Mouse (Mus musculus) midbrain, postnatal 0 days (tissue): Measurements from ENCODE around the gene Pax8. TPM values are rescaled to one million over a fixed set of nuclear protein-coding genes. Genes with fewer than 3 reads are reported as not detected.

Experiments
- ATAC-seq: fragments of 200-750 bp; cut with Nextera tagmentation; 2 replicates; pipeline ENCODE4 v1.8.0; 2017; ENCODE audit warnings: moderate number of reproducible peaks, mild to moderate bottlenecking, moderate TSS enrichment, moderate library complexity; ENCODE audit not compliant: low FRiP score
- DNase-seq: peaks from one replicate; pipeline ENCODE4 v3.0.0-alpha.2; 2015; ENCODE audit warnings: low spot score
- H3K27ac ChIP-seq: fragments of 300-500 bp; sonication (generic); 2 replicates; pipeline ENCODE4 v1.5.1; 2014; ENCODE audit warnings: low read depth, mild to moderate bottlenecking, low read length, mixed read lengths
- H3K27me3 ChIP-seq: fragments of 300-500 bp; sonication (generic); 2 replicates; pipeline ENCODE4 v1.6.1; 2014; ENCODE audit warnings: low read length, control low read depth, mixed read lengths; ENCODE audit not compliant: insufficient read depth
- H3K36me3 ChIP-seq: fragments of 300-500 bp; sonication (generic); 2 replicates; pipeline ENCODE4 v1.6.1; 2014; ENCODE audit warnings: low read length, control low read depth, mixed read lengths; ENCODE audit not compliant: insufficient read depth
- H3K4me1 ChIP-seq: fragments of 300-500 bp; sonication (generic); 2 replicates; pipeline ENCODE4 v1.6.1; 2014; ENCODE audit warnings: mild to moderate bottlenecking, control low read depth, antibody characterized with exemption, low read length, mixed read lengths; ENCODE audit not compliant: insufficient read depth
- H3K4me2 ChIP-seq: fragments of 300-500 bp; sonication (generic); 2 replicates; pipeline ENCODE4 v1.6.1; 2014; ENCODE audit warnings: low read depth, mild to moderate bottlenecking, low read length, mixed read lengths; ENCODE audit not compliant: poor library complexity, severe bottlenecking
- H3K4me3 ChIP-seq: fragments of 300-500 bp; sonication (generic); 2 replicates; pipeline ENCODE4 v1.5.1; 2014; ENCODE audit warnings: low read depth, mild to moderate bottlenecking, low read length, moderate library complexity
- H3K9ac ChIP-seq: fragments of 300-500 bp; sonication (generic); replicated peaks from 2 replicates; pipeline ENCODE4 v1.6.1; 2014; ENCODE audit warnings: mild to moderate bottlenecking, low read length, moderate library complexity, mixed read lengths; ENCODE audit not compliant: poor library complexity, severe bottlenecking
- H3K9me3 ChIP-seq: fragments of 300-500 bp; sonication (generic); 2 replicates; pipeline ENCODE4 v1.6.1; 2016; ENCODE audit warnings: low read length, control low read depth
- CTCF ChIP-seq: IDR thresholded peaks from 2 replicates; pipeline ENCODE4 v1.5.1; 2016; ENCODE audit warnings: antibody characterized with exemption, mild to moderate bottlenecking
- WGBS: fragments of 180-500 bp; shearing (Covaris S2); extraction: QIAGEN DNeasy Blood & Tissue Kit; methylation state at CpG from one replicate; pipeline ENCODE4 v1.1.7; 2014; 5-methylcytosine and 5-hydroxymethylcytosine counted together
- polyA plus RNA-seq: library from polyadenylated mRNA; unstranded; fragments of >200 nt; fragmentation: Nextera tagmentation; extraction: Ambion mirVana; gene quantifications from 2 replicates; pipeline ENCODE4 v1.2.1, GENCODE M21; 2015
- total RNA-seq: library from RNA; depleted of rRNA; stranded (reverse); fragments of >200 nt; gene quantifications from 2 replicates; pipeline ENCODE4 v1.2.3, GENCODE M21; 2014

Pax8 gene
- total and polyA plus RNA-seq, 2 experiments from 2014 or later = 4.0 to 13.3 TPM

- H3K9ac ChIP-seq = no peak overlapping the region
- peaks cover 29% of the 10 kb centered on the region for H3K27me3 ChIP-seq
- no peak overlapping the region for H3K4me2 ChIP-seq
- DNase-seq (no peak), ATAC-seq (no peak)
- H3K27ac ChIP-seq = no peak overlapping the region
- 5% methylated on average over 11 of the region's 11 CpGs for WGBS
- H3K4me1 ChIP-seq = peaks cover 9% of the 10 kb centered on the region; the same call in 1 of the 2 replicates
- H3K36me3 ChIP-seq = no peaks in the 10 kb centered on the region
- H3K9me3 ChIP-seq = no peaks in the 10 kb centered on the region
- H3K4me3 ChIP-seq = no peak overlapping the region
- TF ChIP-seq CTCF = no peak
These were observed 2.7 kb downstream of the Pax8 start for GRCm38 (mm10) chr2:24472677-24473076.

GRCm38 (mm10) chr2:24472111-24472510, 3.3 kb downstream of the Pax8 start:
- no peak overlapping the region for H3K27ac ChIP-seq
- H3K4me1 ChIP-seq = peaks cover 9% of the 10 kb centered on the region; the same call in 1 of the 2 replicates
- 11% methylated on average over 7 of the region's 7 CpGs for WGBS
- TF ChIP-seq CTCF = no peak
- H3K4me3 ChIP-seq = no peak overlapping the region
- no peak overlapping the region for H3K4me2 ChIP-seq
- no peak for ATAC-seq
- no peak for DNase-seq
- H3K9ac ChIP-seq = no peak overlapping the region
- no peaks in the 10 kb centered on the region for H3K36me3 ChIP-seq
- H3K9me3 ChIP-seq = no peaks in the 10 kb centered on the region
- H3K27me3 ChIP-seq = peaks cover 29% of the 10 kb centered on the region

DNA sequence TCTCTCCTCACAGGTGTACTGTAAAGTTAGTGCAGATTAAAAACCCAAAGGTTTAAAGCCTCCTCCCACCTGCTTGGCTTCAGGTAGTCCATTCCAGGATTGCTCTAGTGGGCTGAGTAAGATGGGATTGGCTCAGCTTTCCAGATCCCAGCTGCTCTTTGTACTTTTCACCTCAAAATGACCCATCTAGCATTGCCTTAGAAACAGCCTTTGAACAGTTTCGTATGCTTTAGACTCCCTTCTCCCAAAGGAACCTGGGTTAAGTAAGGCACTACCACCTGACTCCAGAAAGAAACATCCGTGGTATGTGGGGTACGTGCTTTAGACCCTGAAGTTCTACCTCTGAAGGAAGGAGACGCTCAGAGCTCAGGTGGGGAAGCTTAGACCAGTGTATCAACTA, 6.3 kb downstream of the Pax8 start:
- Histone ChIP-seq H3K9me3 (no peaks in the 10 kb centered on the region), H3K4me1 (peaks cover 5% of the 10 kb centered on the region; the same call in 1 of the 2 replicates), H3K27me3 (peaks cover 5% of the 10 kb centered on the region), H3K4me2 (no peak overlapping the region), H3K9ac (no peak overlapping the region), H3K4me3 (no peak overlapping the region), H3K27ac (no peak overlapping the region), H3K36me3 (no peaks in the 10 kb centered on the region)
- no peak for DNase-seq
- no peak for ATAC-seq
- no peak for TF ChIP-seq CTCF
- 70% methylated on average over 4 of the region's 4 CpGs for WGBS

DNA sequence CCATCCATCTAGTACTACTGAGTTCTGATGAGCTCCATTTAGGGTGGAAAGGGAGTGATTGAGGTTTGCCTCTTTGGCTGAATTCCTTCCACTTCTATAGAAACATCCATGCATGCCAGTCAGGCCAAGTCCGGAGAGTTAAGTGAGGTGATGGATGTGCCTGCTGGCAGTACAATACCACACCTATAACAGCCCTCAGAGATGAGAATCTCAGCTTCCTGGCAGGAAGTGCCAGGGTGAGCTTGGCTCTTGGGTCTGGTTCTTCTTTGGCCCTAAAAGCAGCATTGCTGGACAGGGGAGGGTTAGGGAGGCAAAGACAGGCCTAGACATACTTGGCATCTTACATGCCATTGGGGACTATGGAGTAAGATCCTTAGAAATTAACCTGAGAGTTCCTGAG, 7.0 kb downstream of the Pax8 start:
- H3K36me3 ChIP-seq = no peaks in the 10 kb centered on the region
- peaks cover 4% of the 10 kb centered on the region for H3K27me3 ChIP-seq
- H3K4me3 ChIP-seq = no peak overlapping the region
- no peak overlapping the region for H3K4me2 ChIP-seq
- H3K9ac ChIP-seq = no peak overlapping the region
- TF ChIP-seq CTCF = no peak
- ATAC-seq (no peak), DNase-seq (no peak)
- no peaks in the 10 kb centered on the region for H3K4me1 ChIP-seq
- WGBS = 83% methylated on average over 1 of the region's 1 CpGs
- H3K27ac ChIP-seq = no peak overlapping the region
- H3K9me3 ChIP-seq = no peaks in the 10 kb centered on the region

GRCm38 (mm10) chr2:24467156-24467555, 8.2 kb downstream of the Pax8 start:
- ATAC-seq (no peak), DNase-seq (no peak)
- no peak overlapping the region for H3K27ac ChIP-seq
- H3K4me3 ChIP-seq = no peak overlapping the region
- TF ChIP-seq CTCF = no peak
- H3K27me3 ChIP-seq = peaks cover 4% of the 10 kb centered on the region
- no peak overlapping the region for H3K4me2 ChIP-seq
- no peak overlapping the region for H3K9ac ChIP-seq
- WGBS = 27% methylated on average over 1 of the region's 1 CpGs
- H3K9me3 ChIP-seq = no peaks in the 10 kb centered on the region
- H3K4me1 ChIP-seq = no peaks in the 10 kb centered on the region
- no peaks in the 10 kb centered on the region for H3K36me3 ChIP-seq

DNA sequence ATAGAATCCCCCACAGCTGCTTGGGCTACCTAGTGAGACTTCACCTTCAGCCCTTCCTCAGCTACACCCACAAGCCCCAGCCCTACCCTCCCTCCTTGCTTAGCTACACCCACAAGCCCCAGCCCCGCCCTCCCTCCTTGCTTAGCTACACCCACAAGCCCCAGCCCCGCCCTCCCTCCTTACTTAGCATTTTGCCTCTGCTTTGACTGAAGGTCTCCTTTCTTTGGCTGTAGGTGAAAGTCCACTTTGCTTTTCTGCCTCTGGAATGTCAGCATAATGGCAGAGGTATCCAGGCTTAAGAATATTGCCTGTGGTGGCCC, 14.6 kb downstream of the Pax8 start:
- no peak overlapping the region for H3K4me3 ChIP-seq
- no peak for TF ChIP-seq CTCF
- H3K4me1 ChIP-seq = no peaks in the 10 kb centered on the region
- ATAC-seq (no peak), DNase-seq (no peak)
- no peak overlapping the region for H3K9ac ChIP-seq
- H3K27ac ChIP-seq = no peak overlapping the region
- no peaks in the 10 kb centered on the region for H3K36me3 ChIP-seq
- 0% methylated on average over 2 of the region's 2 CpGs for WGBS
- H3K4me2 ChIP-seq = no peak overlapping the region
- no peaks in the 10 kb centered on the region for H3K27me3 ChIP-seq
- no peaks in the 10 kb centered on the region for H3K9me3 ChIP-seq
